Mouse (Mus musculus): ENCODE results near the gene Nfkbiz. TPM values are rescaled to one million over a fixed set of nuclear protein-coding genes. Genes with fewer than 3 reads are reported as not detected.
A peak's percentile ranks its signal among the peaks of the same experiment; 100 is the strongest.
"Not testable (repeated sequence)": the region's sequence is repeated elsewhere in the genome, so short reads cannot be mapped to it uniquely, and the experiment has no call there.

Gene Nfkbiz
- 8.6 and 9.9 TPM in 2 replicates for total RNA-seq (2021)
- long read RNA-seq, experiment 1, partial matches to known transcripts = 0 of 3 reads
- long read RNA-seq, experiment 1, other reads (novel, unspliced or antisense) = 1 of 3 reads
- long read RNA-seq, experiment 2, partial matches to known transcripts = 2 of 5 reads
- long read RNA-seq, experiment 2, other reads (novel, unspliced or antisense) = 0 of 5 reads

DNA sequence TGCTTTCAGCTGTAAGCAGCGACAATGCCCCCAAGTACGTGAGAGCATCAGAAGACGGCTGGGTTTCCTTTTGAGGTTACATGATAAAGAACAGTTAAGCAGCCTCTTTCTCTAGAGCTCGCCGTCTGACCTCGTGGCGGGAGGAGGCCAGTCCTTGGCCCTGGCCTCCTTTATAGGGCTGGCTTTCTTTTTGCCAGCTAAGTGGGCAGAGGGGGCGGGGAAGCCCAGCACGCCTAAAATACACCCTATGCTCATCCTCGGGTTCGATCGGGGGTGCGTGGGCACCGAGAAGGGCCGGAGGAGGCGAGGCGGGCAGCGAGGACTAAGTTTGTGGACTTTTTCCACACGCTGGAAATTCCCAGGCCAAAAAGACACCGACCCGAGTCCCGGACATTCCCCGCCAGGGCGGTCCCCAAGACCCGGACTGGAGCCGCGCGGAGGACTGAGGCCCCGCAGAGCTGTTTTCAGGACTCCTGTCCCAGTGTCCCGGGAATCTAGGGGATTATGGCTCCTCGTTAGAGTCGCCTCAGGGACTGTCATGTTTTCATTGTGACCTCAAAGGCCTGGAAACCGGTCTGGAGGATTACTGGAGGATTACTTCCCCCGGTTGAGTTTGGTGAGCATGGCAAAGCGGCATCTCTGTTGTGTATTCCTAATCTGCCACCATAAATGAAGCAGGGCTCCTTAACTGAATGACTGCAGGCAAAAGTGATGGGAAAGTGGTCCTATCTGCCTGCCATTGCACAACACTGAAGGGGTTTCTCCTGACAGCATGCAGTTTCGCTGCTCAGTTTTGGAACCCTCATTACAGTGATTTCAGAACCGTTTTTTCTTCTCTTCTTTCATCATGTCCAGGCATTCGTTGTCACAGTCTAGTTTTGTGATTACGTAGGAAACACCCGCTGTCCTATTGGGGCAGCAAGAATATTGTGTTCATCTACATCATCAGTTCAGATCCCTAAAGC is at the start of gene Nfkbiz:
Gene Nfkbiz, minus strand, starts transcription at position 390 of the 965 bp plus-strand sequence.
- peak; percentile 94 for DNase-seq

DNA sequence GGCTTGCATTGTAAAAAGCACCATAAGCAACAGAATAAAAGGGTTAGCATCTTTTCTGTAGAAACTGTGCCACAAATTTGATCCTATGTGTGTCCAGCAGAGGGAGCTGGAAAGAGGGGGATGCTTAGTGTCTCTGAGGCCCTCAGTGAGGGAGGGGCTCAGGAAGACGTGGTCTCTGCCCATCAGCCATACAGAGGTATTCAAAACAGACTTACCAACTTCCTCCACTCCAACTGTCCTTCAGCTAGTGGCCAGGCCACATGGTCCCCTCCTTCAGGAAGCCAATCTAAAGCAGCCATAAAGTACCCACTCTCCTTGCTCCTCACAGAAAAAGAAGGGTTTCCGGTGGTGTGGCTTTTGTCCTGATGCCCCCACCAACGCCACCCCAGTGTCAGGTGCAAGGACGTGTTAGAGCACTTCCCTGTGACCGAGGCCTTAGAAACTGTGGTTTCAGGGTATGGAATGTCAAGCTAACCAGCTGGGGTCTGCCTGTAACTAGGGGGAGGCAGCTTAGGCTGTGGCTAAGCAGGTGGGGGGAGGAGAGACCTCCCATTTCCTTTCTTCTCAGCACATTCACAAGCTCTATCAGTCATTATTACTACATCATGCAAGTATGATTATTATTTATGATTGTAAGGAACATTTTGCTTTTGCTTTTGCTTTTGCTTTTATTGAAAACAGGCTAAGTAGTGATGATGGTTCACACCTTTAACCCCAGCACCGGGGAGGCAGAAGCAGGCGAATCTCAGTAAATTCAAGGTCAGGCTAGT is 49.3 kb upstream of the Nfkbiz start:
- no peak for DNase-seq

DNA sequence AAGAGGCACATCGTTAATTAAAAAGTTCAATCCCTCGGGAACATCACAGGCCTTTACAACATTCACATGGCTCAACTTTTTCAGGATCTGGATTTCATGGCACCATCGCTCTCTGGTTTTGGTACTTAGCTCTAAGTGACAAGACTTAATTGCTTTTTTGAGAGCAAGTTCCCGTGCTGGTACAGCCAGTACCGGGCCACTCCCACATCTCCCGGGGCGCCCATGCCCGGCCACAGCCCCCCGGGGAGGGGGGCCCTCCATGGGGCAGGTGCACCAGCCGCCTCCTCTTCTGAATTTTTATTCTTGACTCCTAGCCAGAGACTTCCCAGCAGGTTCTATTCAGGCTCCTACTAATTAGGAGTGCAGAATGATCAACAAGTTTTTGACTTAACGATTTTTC is 45.5 kb upstream of the Nfkbiz start:
- DNase-seq = no peak

DNA sequence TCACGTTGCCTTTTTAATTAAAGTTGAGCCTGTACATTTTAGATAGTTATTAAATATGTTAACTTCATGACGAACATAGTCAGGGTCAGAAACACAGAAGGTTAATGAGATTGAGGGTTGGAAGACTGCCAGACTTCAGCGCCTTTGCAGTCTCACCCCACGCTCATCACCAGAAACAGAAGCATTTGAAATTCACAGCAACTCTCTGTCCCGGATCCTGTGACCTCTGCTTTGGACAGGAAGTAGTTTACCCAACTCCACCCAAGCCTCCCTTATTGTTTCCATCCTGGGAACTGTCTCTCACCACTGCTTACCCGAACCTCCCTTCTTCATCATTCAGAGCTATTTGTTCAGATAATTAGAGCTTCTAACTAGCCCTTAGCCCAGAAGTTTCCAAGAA is 37.3 kb upstream of the Nfkbiz start:
- DNase-seq = no peak

DNA sequence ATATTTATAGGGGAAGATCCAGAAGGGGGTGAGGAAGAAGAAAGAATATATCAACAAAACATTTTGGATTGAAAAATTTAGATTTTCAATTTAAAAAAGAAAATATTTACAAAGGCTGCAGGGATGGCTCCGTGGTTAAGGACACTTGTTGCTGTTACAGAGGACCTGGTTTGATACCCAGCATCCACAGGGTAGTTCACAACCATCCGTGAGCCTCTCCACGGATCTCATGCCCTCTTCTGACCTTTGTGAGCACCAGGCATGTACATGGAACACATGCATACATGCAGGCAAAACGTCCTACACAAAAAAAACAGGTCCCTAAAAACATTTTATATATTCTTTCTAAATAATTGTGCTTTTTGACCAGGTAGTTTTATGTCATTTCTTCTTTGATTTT is 25.1 kb upstream of the Nfkbiz start:
- DNase-seq = no peak

DNA sequence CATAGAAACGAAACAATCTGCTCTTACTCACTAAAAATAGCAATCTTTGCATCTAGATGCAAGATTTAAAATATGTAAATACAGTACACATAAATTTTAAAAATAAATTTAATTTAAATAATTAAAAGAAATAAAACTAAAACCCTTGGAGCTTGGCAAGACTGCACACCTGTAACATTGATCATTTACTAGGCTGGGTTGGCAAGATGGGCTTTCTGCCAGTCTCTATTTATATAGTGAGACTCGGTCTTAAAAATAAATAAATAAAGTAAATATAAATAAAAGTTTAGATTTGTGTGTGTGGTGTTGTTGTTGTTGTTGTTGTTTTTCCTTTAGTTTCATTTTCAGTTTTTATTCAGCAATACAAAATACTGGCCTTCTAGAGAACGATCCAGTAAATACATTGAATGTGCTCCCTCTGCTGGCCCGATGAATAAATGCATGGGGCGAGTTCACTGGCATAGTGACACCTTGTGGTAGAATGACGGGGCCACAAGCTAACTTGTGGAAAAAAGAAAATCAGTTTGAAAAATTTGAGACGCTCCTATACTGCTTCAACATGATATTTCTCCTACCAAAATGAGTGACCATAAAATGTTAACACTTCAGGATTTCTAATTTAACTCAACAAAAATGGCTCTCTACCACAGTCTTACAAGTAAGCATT is 24.6 kb upstream of the Nfkbiz start:
- peak; percentile 80 for DNase-seq

DNA sequence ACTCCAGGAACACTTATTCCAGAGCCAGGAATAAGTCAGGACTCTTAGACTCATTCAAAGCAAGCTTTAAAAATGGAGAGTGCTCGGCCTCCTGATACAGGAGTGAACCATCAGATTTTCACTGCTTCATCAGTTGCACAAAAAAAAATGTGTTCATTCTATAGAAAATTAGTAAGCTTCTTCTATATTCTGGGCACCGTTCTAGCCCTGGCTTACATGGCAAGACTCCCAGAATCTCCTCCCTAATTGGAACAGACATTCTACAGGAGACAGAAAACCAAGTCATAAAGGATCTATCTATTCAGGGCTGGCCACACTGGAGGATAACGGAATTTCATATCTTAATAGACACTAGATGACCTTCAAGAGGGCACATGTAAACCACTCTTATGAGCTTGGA is 22.4 kb upstream of the Nfkbiz start:
- no peak for DNase-seq

DNA sequence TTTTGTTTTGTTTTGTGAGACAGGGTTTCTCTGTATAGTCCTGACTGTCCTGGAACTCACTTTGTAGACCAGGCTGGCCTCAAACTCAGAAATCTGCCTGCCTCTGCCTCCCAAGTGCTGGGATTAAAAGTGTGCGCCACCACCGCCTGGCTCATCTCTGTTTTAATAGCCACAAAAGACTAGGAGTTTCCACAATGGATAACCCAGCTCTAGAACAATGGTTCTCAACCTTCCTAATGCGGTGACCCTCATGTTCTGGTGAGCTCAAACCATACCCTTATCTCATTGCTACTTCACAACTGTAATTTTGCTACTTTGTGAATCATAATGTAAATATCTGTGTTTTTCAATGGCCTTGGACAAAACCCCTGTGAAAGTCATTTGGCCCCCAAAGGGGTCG is 20.7 kb upstream of the Nfkbiz start:
- not testable (repeated sequence) for DNase-seq

DNA sequence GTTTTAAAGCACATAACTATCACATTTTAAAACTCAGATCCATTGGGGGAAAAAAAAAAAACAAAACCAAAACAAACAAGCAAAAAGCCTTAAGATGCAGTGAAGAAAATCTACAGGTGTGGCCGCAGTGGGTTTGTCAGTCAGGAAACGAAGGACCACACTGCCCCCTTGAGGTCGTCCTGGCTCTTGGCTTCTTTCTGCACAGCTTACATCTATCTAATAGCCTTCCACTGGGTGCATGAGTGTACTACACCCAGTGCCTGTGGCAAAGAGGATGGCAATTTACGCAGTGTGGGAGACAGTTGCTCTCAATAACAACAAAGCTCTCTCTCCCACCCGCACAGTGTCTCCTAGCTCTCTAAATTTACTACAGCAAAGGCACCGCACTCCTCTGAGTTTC is 19.8 kb upstream of the Nfkbiz start:
- DNase-seq = peak; percentile 80

DNA sequence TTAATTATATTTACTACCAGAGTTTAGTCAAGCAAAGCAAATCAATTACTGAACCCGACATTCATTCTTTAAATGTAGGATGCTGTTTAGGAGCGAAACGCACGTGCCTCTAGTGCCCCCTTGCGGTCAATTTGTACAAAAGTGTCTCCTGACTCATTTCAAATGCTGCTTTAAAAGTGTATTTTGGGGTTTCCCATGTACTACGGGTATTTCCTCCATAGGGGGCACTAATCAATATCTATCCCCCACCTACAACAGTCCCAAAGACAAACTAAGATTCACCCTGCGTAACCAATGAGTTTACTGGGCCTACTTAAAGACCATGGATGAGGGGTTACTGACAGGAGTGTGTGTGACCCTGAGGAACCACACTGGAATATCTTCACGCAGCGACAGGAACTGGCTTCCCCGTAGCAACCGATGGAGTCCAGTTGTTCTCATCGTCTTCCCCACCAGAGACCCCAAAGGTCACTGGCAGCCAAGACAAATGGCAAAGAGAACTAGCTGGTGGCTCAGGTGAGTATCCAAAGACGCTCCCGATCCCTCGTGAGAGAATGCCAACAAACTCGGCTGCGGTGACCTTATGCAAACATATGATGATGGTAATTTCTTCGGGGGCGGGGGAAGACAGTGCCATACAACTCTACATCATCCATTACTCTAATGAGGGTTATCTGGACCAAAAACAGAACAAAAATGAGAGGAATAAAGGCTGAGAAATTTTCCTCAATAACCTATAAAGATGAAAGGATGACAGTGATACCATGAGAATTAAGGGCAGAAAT is 14.4 kb upstream of the Nfkbiz start:
- peak; percentile 85 for DNase-seq

DNA sequence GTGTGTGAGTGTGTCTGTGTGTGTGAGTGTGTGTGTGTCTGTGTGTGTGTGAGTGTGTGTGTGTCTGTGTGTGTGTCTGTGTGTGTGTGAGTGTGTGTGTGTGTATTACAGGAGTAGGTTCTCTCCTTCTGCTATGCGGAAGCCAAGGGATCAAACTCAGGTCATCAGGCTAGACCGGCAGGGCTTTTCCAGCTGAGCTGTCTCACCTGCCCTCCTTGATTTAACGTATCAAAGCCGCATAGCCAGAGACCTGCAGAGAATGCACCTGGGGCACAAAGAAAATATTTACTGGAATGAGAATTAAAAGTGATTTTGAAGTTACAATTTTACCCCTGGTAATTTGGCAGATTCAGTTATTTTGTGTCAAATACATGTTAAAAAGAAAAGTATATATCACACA is 13.8 kb upstream of the Nfkbiz start:
- no peak for DNase-seq

DNA sequence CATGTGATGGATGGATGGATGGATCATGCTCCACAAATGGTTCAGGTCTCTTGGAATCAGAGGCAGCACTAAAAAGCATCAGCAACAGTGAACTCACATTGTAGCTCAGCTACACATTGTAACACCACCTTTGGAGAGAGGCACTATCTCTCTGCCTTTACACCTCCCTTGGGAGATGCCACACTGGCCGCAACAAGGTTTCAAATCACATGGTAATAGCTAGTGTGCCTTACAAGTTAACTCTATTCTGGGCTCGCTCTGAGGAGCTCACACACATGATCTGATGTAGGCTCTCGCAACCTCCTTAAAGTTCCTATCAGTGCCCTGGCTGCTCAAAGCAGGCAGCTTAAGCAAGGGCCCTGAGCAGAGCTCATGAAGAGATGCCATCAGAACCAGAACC is 11.8 kb upstream of the Nfkbiz start:
- no peak for DNase-seq

DNA sequence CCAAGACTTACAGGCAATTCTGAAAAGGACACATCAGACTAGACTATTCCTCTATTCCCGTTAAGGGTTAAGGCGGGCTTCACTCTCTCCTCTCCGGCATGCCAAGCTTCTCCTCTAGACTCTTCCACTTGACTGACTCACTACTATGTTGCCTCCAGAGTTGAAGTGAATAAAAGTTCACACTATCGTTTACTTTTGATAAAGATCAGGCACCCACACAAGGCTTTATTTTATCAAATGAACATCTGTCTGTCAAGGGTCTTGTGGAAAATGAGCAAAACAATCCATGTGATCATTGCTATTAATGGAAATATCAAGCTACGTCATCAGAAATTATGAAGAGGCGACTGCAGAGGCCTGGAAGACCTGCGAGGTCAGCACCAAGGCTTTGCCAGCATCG is 9.0 kb upstream of the Nfkbiz start:
- DNase-seq = no peak

DNA sequence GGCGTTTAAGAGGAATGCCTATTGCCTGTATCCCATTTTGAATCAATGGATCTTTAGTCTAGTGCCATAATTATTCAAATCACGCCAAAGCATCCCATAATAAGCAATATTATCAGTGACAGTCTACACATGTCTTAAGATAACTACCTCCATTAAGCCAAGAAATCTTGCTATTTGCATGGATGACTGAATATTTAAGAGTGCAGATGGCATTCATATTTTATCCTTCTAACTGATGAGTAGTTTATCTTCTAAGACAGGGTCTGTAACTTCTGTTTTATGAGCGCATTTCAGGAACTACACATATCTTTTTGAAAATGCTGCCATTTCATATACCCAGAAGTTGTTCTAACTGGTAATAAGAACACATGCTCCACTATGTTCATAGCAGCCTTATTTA is 6.1 kb upstream of the Nfkbiz start:
- DNase-seq = no peak

DNA sequence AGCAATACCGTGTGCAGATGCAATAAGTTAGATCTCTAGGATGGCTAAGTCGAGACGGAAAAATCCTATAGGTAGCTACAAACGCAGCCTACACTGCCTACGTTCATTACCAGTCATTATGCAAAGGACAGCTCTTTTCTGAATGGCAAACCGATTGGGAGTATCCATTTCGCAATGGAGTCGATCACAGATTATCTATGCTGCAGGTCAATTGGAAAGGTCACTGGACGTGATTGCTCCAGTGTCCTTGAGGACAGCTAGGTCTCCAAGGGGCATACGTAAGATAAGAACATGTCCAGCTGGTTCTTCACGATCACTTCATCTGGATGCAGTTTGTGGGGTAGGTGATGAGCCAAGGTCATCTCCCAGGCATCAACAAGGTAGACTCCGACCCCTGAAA is 5.2 kb upstream of the Nfkbiz start:
- no peak for DNase-seq

DNA sequence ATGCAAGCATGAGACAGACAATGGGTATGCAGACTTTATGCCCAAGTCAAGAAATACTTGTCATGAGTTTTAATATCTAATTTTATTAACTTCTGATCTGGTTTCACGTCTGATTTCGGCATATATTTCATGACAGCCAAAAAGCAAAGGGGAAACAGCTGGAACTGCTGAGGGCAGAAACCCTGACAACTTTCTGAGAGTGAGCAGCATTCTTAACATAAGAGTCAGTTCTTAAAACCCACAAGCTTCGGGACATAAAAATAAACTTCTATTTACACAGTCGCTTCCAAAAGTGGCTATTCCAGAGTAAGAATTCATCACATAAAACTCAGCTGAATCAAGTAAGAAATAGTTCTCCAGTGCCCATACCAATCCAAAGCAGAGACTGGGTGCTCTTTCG is 4.4 kb upstream of the Nfkbiz start:
- no peak for DNase-seq

DNA sequence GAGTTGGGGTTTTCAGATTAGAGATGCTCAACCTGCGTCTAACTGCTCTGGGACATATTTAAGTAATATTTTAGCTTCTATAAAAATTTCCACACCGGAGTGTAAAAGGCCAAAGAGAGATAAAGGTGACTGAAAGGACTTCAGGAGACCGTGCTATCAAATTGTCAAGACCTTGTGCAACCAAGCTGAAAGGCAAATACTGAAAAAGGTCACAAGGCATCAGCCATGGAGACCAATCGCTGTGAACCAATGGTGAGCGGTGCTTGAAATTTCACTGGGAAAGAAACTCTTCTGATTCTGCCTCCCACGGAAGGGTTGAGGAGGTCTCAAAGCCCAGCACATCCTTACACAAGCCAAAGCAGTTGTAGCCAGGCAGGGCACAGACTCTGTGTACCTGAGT is 2.8 kb upstream of the Nfkbiz start:
- DNase-seq = no peak

DNA sequence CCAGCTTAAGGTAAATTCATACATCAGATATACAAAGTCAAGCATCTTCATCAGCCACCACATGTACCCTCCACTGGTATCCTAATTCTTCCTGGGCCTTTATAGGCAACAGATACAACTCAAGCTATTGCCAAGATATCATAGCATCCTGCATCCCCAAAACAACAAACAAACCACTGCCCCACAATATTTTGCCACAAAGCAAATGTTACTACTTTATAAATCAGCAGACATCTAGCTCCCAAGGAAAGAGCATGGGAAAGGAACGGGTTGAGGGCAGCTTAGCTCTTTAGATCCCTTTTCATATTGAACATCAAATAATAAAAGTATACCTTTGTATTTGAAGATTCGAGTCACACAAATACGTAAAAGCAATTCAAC is 580 bp downstream of the Nfkbiz start:
- no peak for DNase-seq

DNA sequence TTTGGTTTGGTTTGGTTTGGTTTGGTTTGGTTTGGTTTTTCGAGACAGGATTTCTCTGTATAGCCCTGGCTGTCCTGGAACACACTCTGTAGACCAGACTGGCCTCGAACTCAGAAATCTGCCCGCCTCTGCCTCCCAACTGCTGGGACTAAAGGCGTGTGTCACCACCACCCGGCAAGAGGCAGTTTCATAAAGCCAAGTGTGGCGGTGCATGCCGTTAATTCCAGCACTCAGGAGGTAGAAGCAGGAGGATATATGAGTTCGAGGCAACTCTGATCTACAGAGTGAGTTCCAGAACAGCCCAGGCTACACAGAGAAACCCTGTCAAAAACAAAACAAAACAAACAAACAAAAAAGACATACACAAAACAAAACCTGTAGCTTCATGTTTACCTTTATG is 1.0 kb downstream of the Nfkbiz start:
- DNase-seq = not testable (repeated sequence)

DNA sequence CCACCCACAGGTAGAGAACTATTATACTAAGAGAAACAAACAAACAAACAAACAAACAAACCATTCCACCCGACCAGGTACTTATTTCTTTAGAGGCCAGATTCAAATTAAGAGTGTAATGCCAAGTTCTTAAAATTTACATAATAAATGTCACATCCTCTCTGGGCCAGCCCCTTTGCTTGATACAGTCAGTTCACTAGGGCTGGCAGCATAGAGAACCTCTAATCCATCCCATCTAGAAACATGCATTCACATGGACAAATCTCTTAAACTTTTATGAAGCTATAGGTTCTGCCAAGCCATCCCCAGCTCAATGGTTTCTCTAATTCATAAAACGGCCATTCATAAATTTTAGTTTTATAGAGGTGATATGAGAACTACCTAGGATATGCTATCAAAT is 1.5 kb downstream of the Nfkbiz start:
- DNase-seq = no peak

DNA sequence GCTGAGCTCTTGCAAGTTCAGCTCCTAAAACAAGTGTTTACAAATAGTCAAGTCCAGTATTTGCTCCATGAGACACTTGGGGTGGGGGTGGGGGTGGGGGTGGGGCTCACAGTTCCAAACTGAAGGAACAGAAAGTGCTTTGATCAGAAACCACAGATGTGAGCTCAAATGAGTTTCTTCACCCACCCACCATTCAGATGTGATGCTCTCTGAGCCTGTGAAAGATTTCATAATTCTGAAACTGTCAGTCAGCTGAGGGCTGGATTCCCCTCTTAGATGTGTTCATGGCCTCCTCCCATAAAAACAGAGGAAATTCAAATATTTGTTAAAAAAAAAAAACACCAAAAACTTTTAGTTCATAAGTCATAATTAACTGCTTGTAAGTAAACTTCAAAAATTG is 2.9 kb downstream of the Nfkbiz start:
- DNase-seq = no peak

DNA sequence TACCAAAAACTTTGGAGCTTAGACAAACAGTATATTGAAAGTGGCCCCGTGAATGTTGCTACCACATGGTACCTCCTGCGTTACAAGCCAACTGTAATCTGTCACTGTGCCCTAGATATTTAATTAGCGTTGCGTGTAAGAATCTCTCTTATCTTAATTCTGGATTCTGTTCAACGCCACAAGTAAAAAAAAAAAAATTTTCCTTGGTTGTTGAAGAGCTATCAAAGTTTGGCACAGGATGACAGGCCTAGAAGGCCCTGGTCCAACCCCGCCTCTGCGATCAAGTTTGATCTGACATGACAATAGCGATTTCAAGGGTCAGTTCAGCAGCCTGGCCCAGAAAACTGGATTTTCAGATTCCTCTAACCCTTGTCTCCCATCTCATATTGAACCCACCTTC is 6.1 kb downstream of the Nfkbiz start:
- DNase-seq = no peak

Data from adrenal gland, postnatal 14 days (tissue).